Mouse (Mus musculus): ENCODE measurements around the gene Dhx40.

The Dhx40 gene

DNA sequence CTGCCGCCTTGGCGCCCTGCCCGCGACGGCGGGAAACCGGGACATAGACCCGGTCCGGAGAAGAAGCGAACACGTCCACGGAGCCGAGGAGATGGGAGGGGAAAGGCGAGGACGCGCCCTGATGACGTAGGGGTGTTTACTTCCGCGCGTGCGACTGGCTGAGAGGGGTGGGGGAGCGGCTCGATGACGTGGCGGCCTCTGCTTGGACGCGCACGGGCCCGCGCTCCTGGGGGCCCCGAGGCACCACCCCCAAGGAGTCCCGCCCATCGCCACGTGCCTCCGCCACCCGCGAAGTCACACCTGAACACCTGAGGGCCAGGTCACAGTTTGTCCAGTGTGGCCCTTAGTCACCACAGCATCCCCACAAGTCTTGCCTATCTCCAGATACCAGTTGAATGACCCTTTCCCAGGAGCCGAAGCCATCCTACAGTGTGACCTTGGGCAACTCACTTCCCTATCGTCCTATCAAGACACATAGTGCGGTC, at the start of gene Dhx40:
Gene Dhx40 (minus strand): TSS at position 242 of the 485 bp plus-strand sequence.
- DNase-seq, result peak; percentile 92

DNA sequence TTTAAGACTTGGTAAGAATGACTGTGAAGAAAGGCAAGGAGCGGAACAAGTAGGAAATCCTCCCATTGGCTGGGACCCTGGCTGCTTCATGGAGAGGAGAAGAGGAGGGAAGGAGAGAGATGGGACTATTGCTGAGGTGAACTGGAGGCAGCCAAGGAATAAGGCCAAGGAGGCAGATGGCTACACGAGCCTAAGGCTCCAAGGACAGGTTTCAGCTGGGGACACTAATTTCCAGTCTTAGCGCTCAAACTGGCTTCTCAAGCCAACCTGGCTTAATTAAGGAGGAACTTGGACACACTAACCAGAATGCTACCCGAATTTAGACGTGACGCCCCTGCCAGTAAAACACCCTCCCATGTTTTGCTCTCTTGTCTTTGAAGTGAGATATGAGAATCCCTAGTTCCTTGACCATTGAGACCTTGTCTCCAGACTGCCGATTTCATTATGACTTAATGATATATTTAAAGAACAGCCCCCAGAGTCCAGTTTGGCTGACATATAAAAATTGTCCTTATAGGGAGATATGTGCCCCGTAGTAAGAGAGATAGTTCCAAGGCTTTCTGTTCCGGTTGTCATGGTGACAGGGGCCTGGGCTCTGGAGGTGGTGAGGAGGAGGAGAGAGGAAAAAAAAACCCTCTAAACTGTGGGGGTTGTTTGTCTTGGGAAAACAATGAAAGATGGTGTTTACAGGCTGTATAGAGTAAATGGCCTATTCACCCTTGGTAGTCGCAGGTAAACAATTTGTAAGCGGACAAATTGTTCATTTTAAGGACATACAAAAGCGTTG, 48.3 kb upstream of the Dhx40 start:
- DNase-seq, result no peak

DNA sequence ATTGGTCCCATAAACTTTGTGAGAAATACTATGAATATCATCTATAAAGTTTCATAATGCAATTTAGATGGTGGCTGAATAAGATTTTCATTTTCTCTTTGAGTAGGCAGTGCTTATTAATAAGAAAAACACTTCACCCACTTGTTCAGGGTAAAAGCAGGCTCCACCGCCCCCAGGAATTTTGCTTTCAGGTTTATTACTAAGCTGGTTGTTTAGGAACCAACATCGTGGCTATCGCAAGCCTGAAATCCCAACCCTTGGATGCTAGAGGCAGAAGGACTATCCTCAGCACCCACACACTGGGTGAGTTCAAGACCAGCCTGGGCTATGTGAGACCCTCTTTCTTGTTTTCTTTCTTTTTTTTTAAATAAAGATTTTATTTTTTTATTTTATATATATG, 45.5 kb upstream of the Dhx40 start:
- no peak for DNase-seq

DNA sequence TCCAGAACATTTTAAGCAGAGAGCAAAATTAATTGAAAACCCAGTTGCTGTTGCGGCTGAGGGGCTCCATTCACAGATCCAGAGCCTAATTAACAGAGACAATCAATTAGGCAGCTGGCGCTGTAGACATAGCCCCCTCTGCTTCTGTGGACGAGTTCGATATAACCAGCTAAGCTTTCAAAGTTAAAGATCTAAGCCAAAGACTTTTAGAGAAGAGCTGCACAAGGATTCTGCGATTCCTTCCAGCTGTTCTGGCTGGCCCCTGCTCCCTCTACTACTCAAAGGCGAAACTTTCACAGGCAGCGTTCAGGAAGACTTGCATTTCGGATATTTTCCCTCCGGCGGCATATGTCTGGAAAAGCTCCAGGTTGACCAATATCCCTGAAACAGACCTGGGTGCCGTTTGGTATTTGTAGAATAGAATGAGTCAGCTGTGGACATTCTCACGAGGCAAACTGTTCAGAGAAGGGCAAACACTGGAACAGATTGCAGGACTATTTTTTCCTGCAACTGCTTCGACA, 45.0 kb upstream of the Dhx40 start:
- DNase-seq, result no peak

DNA sequence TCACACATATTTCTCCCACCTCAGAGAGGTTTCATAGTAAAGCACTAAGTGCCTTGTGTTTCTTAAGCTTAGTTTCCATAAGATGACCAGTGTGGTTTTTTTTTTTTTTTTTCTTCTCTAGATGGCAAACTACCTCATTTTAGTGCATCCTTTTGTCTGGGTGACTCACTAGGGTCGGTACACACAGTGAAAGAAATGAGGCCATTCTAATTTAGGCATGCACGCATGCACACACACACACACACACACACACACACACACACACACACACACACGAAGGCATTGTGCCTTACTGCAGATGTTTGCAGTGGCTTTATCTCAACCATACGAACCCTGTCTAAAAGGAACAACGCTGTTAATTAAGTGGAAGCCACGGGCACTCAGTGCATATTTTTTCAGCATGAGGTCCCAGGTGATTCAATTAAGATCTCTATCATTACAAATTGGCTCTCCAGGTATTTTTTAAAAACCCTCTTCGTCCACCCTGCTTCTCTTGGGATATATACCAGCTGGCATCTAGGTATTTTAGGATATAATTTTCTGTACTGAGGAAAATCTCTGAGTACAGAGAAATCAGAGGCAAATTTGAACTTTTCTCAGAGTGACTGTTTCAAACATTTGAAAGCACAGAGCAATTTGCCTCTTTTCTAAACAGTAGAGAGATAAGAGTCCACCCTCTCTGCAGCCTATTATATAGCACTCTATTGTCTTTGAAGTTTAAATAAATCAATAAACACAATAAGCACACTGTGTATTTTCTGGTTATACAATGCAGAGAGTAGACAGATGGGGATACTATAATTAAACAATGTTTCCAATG, 44.4 kb upstream of the Dhx40 start:
- no peak for DNase-seq

DNA sequence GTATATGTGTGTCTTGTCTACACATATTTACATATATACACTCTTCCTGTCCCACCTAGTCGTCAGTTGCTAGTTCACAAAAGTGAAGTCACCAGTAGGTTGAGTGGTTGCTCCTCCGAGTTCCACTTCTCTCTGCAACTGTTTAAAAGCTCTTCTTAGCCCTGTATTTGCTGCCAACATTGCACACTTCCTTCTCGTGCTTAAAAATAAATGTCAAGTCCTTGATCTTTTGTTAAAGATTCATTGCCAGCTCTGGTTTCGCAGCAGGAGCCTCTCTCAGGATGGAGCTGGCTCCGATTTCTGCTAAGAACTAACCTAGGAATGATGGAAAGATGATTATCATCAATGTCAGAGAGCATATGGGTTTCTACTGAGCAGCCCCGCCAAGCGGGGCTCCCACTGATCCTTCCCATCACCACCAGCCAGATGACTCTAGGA, 43.7 kb upstream of the Dhx40 start:
- DNase-seq, result no peak

DNA sequence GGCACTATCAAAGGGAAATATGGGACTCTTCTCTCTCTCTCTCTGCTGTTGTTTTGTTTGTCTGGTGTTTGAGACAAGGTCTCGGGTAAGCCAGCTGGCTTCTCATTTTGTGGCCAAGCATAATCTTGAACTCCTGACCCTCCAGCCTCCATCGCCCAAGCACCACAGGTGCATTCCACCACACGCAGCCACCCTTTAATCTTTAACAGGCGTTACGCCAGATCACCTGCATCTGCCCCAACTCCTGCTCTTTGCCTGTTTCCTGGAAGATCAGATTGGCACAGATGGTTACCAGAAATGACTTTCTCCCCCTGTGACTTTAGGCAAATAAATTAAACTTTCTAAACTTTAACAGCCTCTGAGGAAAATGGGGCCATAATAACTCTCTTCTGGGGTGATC, 36.3 kb upstream of the Dhx40 start:
- no peak for DNase-seq

DNA sequence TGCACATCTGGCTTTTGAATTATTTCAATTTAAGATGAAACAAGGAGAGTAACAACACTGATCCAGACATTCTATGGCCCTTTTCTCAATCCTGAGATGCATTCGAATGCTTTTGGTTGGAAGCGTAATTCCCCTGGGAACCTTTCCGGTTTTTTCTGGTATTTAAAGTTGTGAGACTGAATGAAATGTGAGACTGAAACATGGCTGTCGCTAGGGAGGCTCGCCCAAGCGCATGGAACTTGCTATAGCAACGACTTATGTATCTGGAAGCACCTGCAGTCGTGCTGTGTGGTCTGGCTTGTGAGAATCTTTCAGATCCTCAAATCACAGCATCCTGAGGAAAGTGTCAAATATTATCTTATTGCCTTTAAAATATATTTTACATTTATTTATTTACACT, 33.7 kb upstream of the Dhx40 start:
- no peak for DNase-seq

DNA sequence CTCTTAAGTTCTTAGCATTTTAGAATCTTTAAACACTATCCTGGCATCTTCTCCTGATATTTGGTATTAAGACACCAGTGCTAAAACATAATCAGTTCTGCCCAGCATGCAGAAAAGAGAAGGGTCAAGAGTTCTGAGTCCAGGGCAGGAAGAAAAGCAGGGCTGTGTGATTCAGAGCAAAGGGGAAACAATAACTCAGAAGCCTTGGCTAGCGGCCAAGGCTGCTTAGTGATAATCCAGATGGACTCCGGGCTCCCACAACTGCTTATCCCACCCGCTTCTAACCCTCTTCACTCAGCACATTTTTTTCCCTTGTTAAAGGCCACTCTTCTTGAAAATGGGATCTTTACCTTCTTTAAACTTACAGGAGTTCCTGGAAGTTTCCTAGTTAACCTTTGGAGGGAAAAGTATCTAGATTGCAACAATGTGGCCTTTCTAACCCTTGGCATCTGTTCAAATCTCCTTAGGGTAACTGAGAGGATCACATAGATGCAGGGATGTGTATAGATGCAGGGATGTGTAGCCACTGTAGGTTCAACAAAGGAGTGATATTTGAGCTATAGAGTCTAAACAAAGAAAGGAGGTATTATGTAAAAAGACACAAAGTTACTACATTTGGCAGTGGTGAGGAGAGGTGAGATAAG, 33.1 kb upstream of the Dhx40 start:
- DNase-seq, result no peak

DNA sequence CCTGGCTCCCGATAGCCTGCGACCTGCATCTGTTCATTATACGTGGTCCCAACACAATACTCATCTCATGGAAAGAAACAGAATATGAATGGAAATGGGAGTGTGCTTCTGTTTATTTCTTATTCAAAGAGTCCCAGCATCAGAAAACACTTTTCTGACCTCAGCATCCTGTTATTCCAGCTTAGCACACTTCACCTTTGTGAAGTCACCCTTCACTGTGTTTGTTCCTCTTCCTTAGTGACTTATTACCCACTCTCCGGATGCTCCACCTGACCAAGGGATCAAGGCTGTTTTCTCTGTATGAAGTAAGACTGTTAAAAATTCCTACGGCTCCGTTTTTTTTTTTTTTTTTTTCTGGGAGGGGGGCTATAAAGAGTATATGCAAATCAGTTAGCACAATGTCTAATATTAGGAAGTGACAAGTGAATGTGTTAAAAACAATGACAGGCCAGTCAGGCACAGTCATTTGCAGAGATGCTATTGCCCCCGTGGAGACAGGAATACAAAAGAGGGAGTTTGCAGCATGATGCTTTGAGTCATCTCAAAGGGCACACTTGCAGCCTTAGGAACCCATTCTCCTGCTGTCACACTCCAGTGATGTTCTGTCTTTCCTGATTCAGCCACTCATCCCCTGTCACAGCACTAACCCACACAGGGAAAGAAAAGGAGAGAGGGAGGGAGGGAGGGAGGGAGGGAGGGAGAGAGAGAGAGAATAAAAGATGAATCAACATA, 32.3 kb upstream of the Dhx40 start:
- DNase-seq, result no peak

DNA sequence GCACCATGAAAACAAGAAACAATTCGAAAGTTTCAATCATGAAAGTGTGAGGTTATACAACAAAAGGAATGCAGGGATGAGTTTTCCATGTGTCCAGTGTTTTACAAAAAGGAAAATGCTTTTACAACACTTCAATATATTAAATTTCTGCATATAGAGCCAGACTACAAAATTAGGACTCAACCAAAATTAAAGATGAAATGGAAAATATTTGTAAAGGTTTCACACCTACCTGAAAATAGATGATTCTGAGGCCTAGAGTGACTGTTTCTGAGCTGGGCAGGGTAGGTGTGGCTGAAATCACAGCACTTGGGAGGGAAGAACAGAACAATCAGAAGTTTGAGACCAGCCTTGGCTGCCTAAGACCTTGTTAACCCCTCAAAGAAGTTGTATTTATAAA, 31.2 kb upstream of the Dhx40 start:
- no peak for DNase-seq

DNA sequence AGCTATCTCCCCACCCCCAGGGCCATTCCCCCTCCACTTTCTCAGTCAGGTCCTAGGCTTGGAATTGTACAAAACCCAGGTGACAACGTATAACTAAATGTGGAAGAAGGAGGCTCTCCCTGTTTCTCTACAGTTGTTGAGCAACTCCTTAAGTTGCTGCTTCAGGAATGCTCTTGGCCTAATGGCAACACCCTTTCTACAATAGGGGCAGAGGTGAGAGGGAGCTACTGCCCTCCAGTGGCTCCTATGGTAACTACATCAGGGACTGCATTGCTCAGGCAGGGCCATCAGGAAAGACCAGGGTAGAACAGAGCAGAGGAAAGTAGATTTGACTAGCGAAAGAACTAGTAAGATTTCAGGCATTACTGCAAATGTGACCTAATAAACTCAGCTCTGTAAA, 28.8 kb upstream of the Dhx40 start:
- no peak for DNase-seq

DNA sequence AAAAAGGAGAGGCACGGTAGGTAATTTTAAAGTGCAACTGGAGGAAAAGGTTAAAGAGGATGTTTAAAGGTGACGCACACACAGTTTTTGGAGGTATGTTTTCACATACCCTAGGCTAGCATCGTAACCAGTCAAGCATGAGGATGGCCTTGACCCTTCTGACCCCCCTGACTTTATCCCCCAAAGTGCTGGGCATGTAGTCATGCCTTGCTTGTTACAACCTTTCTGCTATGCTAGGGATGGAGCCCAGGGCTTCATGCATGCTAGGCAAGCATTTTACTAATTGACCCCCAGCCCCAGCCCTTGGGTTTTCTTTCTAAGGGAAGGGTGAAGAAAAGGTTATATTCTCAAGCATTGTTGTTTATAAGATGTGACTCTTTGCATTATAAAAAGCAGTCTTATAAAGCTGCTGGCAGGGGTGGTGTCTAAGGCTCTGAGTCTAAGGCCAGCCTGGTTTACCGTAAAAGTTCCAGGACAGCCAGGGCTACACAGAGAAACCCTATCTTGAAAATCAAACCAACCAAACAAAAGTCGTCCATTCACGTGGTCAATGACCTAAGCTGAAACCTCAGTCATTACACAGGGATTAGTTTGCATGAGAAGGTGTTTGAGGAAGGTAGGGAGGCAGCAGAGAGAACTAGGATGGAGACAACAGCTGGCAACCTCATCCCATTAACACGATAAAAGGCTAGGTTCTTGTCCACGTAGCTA, 27.2 kb upstream of the Dhx40 start:
- DNase-seq, result no peak

DNA sequence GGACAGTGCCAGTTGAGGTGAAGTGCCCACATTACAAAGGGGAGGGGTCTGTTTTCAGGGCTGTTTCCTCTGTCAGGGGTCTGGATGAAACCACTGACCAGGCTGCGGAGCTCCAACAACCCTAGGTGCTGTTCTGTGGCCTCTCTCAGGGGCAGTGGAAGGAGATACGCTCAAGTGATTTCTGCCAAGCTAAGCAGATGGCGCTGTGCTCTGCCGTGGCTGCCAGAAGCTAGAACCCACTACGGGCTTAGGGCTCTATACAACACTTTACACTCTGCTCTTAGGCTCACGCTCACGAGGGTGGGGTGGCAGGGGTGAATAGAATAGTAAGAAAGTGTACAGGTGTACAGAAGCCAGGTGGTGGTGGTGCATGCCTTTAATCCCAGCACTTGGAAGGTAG, 26.5 kb upstream of the Dhx40 start:
- no peak for DNase-seq

DNA sequence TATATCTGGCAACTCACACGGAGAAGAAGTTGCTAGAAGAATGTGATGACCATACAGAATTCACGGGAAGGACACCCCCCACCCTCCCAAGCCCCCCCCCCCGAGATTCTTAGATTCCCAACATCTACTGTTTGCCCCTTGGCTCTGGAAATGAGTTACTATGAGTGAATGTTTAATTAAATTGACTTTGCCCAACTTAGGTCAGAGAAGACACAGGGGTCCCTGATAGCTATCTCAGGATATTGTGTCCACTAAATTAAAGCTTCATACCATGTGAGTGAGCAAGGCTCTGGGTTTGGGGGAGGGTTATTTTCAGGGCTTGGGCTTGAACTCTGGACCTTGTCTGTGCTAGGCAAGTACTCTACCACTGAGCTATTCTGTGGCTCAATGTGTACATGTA, 25.6 kb upstream of the Dhx40 start:
- no peak for DNase-seq

DNA sequence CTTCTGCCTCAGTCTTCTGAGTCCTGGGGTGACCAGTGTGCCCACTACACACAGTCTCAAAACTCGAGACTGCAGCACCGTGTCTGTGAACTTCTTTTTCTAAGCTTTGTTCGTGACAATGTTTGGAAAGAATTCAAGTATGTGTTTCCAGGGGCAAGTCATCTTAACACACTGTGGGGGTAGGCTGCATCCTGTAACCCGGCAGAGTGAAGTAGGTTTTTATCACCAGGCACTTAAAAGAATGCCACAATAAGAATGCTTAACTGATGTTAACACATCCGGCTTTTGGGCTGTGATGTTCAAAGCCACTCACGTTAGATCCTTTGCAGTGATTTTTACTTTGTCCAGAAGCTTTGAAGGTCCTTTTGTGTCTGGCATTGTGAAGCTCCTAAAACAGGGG, 20.9 kb upstream of the Dhx40 start:
- no peak for DNase-seq

DNA sequence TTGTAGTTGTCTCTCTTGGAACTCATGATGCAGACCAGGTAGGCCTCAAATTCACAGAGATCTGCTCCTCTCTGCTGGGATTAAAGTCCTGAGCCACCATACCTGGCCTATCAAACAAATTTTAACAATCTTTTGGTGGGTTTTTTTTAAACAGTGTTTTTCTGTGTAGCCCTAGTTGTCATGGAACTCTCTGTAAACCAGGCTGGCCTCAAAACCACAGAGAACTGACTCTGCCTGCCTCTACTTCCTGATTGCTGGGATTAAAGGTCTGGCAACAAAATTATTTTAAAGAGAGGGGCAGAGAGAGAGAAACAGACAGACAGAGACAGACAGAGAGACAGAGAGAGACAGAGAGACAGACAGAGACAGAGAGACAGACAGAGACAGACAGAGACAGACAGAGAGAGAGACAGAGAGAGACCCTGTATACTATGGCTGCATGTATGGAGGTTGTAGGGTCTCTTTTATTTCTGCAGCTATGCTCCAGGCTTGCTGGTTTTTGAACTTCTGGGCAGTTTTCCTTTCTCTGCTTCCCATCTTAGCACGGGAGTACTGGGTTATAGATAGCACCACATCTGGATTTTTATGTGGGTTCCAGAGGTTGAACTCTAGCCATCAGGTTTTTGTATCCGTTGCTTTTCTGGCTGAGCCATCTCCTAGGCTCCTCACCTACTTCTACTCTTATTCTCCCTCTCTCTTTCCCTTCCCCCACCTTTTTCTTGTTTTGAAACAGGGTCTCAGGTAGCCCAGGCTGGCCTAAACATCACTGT, 20.1 kb upstream of the Dhx40 start:
- DNase-seq, result no peak

DNA sequence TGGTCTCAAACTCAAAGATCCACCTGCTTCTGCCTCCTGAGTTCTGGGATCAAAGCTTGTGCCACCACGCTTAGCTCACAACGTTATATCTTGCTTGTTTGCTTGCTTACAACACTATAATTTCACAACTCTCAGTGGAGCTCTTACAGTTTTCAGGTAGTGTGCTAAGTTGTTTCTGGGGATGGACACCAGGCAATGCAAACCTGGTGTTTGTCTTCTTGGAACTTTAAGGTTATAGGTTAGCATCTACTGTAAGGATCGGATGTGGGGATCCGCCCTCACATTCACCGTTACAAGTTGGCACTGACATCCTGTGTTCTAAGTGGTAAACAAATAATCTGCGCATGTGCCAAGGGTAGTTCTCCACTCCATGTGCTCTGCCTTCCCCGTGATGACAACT, 16.9 kb upstream of the Dhx40 start:
- DNase-seq, result no peak

DNA sequence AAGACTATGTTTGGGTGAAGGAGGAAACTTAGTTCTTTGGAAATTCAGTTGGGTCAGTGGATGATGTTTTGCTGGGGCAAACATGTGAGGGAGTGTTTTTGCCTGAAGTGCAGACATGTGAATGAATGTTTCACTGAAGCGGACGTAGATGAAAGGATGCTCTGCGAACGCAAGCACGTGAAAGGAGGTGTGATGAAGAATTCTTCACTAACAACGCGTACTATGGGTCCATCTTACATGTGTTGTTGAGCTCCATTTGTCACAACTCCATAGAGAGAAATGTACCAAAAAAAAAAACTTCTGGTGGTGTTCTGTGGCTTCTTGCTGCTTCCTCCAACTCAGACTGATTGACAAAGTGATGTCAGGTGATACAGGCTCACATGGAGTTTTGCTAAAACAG, 15.0 kb upstream of the Dhx40 start:
- DNase-seq, result no peak

DNA sequence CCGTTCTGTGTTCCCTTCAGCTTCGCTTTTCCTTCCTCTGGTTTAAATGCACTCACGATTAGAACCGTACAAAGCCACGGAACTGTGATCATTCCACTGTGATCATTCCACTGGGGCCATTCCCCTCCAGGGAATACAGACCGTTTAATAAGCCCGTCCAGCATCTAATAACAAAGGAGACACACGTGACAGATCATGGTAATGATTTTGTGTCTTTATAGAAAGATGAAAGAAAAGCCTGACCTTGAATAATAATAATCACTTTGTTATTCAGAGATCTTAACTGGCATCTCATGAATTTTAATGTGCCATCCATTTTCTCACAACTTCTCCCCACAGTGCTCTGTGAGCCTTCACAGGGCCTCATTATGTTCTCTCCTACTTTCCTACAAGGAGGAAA, 12.0 kb upstream of the Dhx40 start:
- DNase-seq, result no peak

DNA sequence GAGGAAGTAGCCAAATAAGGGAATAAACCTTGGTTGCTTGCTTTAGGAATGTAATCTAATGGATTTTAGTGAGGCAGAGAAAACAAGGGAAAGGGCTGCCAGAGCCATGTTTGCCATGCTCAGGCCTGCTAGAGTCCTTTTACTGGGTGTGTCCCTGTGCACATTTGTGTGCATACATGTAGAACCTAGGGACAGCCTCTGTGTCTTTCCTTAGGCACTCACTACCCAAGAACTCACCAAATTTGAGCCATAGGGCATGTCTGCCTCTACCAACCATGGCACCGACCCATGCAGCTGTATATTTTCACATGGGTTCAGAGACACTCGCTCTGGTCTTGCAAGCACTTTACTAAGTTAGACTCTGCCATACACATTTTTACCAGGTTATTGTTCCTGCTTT, 11.4 kb upstream of the Dhx40 start:
- DNase-seq, result no peak

All from right cerebral cortex, postnatal 25 days (tissue).